In the genomic region with DNA sequence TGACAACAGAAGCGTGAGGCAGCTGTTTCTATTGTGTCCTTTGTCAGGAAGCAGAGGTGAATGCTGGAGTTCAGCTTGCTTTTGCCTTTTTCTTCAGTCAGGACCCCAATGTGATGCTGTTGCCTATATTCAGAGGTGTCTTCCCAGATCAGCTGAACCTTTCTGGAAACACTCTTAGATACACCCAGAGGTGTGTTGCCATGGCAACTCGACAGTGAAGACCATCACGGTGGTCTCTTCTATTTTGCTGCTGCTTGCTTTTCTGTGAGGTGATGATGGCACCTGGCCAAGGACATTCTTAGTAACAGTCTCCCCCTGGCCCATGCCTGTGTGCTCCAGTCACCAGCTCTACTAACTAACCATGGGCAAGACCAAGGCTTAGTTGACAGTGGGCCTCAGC, we compare ENCODE assay signal across 22 mouse cellular contexts. TPM values are rescaled to one million over a fixed set of nuclear protein-coding genes. Genes with fewer than 3 reads are reported as not detected.
A peak's percentile ranks its signal among the peaks of the same experiment; 100 is the strongest.
DNase-seq lines count a peak whose midpoint lies in the region; ATAC-seq lines count a peak whose summit lies in the region.
"Had no signal": no experiment of that assay in that cellular context is flagged by ENCODE, and none has a peak within 500 bp of the region (broad histone marks: within the 10 kb centered on the region; RNA-seq: fewer than 3 reads in every experiment).

No protein-coding gene starts in this region.

- 63% methylated on average over 3 of the region's 3 CpGs for WGBS in hindbrain, embryonic 16.5 days
- 79% methylated on average over 3 of the region's 3 CpGs for whole genome bisulfite sequencing in hindbrain, embryonic 10.5 days
- WGBS in lung, embryonic 15.5 days = 54% methylated on average over 3 of the region's 3 CpGs
- 70% methylated on average over 3 of the region's 3 CpGs for WGBS in neural tube, embryonic 15.5 days

- H3K4me2 ChIP-seq in hindbrain, embryonic 16.5 days (ENCODE audit: low read length) = no peak overlapping the region
- no peak overlapping the region for H3K4me2 ChIP-seq in lung, embryonic 15.5 days
- no peak overlapping the region for H3K4me2 ChIP-seq in neural tube, embryonic 15.5 days
- H3K4me2 ChIP-seq: embryonic facial prominence, embryonic 13.5 days; hindbrain, embryonic 14.5 days had no signal

- no peak overlapping the region for H3K27ac ChIP-seq in hindbrain, embryonic 16.5 days (ENCODE audit: low read depth, low read length)
- H3K27ac ChIP-seq in hindbrain, embryonic 10.5 days = no peak overlapping the region
- H3K27ac ChIP-seq in lung, embryonic 15.5 days = 0 out of 2 replicates have a peak overlapping the region, but pooled peaks have one; percentile 79
- H3K27ac ChIP-seq in neural tube, embryonic 15.5 days (replicated peaks) = no peak overlapping the region
- H3K27ac ChIP-seq: embryonic facial prominence, embryonic 13.5 days; hindbrain, embryonic 14.5 days; kidney, postnatal 0 days; layer of hippocampus, adult 2 months; liver, embryonic 14.5 days had no signal

- H3K4me3 ChIP-seq in hindbrain, embryonic 16.5 days (ENCODE audit: low read length) = no peak overlapping the region
- H3K4me3 ChIP-seq in hindbrain, embryonic 10.5 days = no peak overlapping the region
- H3K4me3 ChIP-seq in lung, embryonic 15.5 days = no peak overlapping the region
- no peak overlapping the region for H3K4me3 ChIP-seq in neural tube, embryonic 15.5 days (replicated peaks)
- H3K4me3 ChIP-seq: embryonic facial prominence, embryonic 13.5 days; layer of hippocampus, adult 2 months had no signal

- no peaks in the 10 kb centered on the region for H3K27me3 ChIP-seq in hindbrain, embryonic 16.5 days (replicated peaks; ENCODE audit: control insufficient read depth, insufficient read depth, low read length)
- H3K27me3 ChIP-seq in hindbrain, embryonic 10.5 days (ENCODE audit: insufficient read depth, poor library complexity, severe bottlenecking) = no peaks in the 10 kb centered on the region
- no peaks in the 10 kb centered on the region for H3K27me3 ChIP-seq in lung, embryonic 15.5 days
- no peaks in the 10 kb centered on the region for H3K27me3 ChIP-seq in neural tube, embryonic 15.5 days (replicated peaks)
- H3K27me3 ChIP-seq: embryonic facial prominence, embryonic 13.5 days had no signal

- H3K36me3 ChIP-seq in hindbrain, embryonic 16.5 days (ENCODE audit: control insufficient read depth, insufficient read depth, low read length) = no peaks in the 10 kb centered on the region
- peaks cover 8% of the 10 kb centered on the region; the same call in 1 of the 2 replicates for H3K36me3 ChIP-seq in hindbrain, embryonic 10.5 days
- H3K36me3 ChIP-seq in lung, embryonic 15.5 days = no peaks in the 10 kb centered on the region
- no peaks in the 10 kb centered on the region for H3K36me3 ChIP-seq in neural tube, embryonic 15.5 days
- H3K36me3 ChIP-seq: embryonic facial prominence, embryonic 13.5 days had no signal

- DNase-seq in hindbrain, embryonic 10.5 days (ENCODE audit: low spot score) = no peak
- no peak for DNase-seq in lung, postnatal 14 days
- no peak for DNase-seq in neural tube, embryonic 10.5 days (ENCODE audit: extremely low spot score, low spot score)
- DNase-seq in testis, postnatal 10 days (ENCODE audit: low spot score) = no peak
- DNase-seq in kidney, postnatal 10 days = no peak
- DNase-seq: adrenal gland, postnatal 10 days; cerebellum, adult 11 months; gastrocnemius, postnatal 25 days; heart, postnatal 10 days; kidney, adult 18-20 months; layer of hippocampus, postnatal 36 days; thymus, postnatal 25 days had no signal

- H3K9ac ChIP-seq in hindbrain, embryonic 16.5 days (ENCODE audit: low read depth, low read length) = no peak overlapping the region
- H3K9ac ChIP-seq in lung, embryonic 15.5 days = no peak overlapping the region
- H3K9ac ChIP-seq in neural tube, embryonic 15.5 days (replicated peaks) = no peak overlapping the region
- H3K9ac ChIP-seq: embryonic facial prominence, embryonic 13.5 days; hindbrain, embryonic 14.5 days; liver, embryonic 14.5 days had no signal

- H3K9me3 ChIP-seq in hindbrain, embryonic 16.5 days (ENCODE audit: control insufficient read depth, low read length) = no peaks in the 10 kb centered on the region
- no peaks in the 10 kb centered on the region for H3K9me3 ChIP-seq in hindbrain, embryonic 10.5 days
- H3K9me3 ChIP-seq in lung, embryonic 15.5 days = no peaks in the 10 kb centered on the region
- H3K9me3 ChIP-seq in neural tube, embryonic 15.5 days (replicated peaks) = no peaks in the 10 kb centered on the region
- H3K9me3 ChIP-seq: embryonic facial prominence, embryonic 13.5 days had no signal

- no peaks in the 10 kb centered on the region for H3K4me1 ChIP-seq in hindbrain, embryonic 16.5 days (ENCODE audit: control insufficient read depth, insufficient read depth, low read depth, low read length)
- peaks cover 17% of the 10 kb centered on the region for H3K4me1 ChIP-seq in hindbrain, embryonic 10.5 days (replicated peaks)
- H3K4me1 ChIP-seq in lung, embryonic 15.5 days = peaks cover 41% of the 10 kb centered on the region
- no peaks in the 10 kb centered on the region; the same call in 1 of the 2 replicates for H3K4me1 ChIP-seq in neural tube, embryonic 15.5 days

- ATAC-seq in hindbrain, embryonic 16.5 days = peak; percentile 42; the same call in 1 of the 2 replicates
- no peak for ATAC-seq in lung, embryonic 15.5 days (ENCODE audit: borderline replicate concordance, extremely low read depth, low FRiP score, low TSS enrichment)
- 0 out of 2 replicates have a peak, but pooled peaks have one; percentile 31 for ATAC-seq in neural tube, embryonic 15.5 days (ENCODE audit: low FRiP score)
- ATAC-seq: activated CD4-positive, CD25-positive, alpha-beta regulatory T cell, adult 4 months; forebrain, embryonic 14.5 days had no signal

RNA-seq across cellular contexts. Expression of a gene that starts 9.8 kb away (rescaled TPM):
- polyA plus RNA-seq in hindbrain, embryonic 16.5 days (2015; fragmentation: Nextera tagmentation; extraction: Ambion mirVana) = 1.4 and 1.7 TPM in 2 replicates
- 12.4 and 13.5 TPM in 2 replicates for polyA plus RNA-seq in hindbrain, embryonic 10.5 days (2016; fragmentation: Nextera tagmentation; extraction: Ambion mirVana)
- polyA plus RNA-seq in lung, embryonic 15.5 days (2015; fragmentation: Nextera tagmentation; extraction: Ambion mirVana) = 12.3 and 12.5 TPM in 2 replicates
- 1.5 and 4.2 TPM in 2 replicates for polyA plus RNA-seq in neural tube, embryonic 15.5 days (2015; fragmentation: Nextera tagmentation; extraction: Ambion mirVana)

RNA-seq across cellular contexts. Expression of a gene that starts 33.5 kb away (rescaled TPM):
- polyA plus RNA-seq in hindbrain, embryonic 16.5 days (2015; fragmentation: Nextera tagmentation; extraction: Ambion mirVana) = 12.1 and 12.6 TPM in 2 replicates
- polyA plus RNA-seq in hindbrain, embryonic 10.5 days (2016; fragmentation: Nextera tagmentation; extraction: Ambion mirVana) = 12.2 and 13.1 TPM in 2 replicates
- 12.0 and 13.1 TPM in 2 replicates for polyA plus RNA-seq in lung, embryonic 15.5 days (2015; fragmentation: Nextera tagmentation; extraction: Ambion mirVana)
- 11.3 and 11.9 TPM in 2 replicates for polyA plus RNA-seq in neural tube, embryonic 15.5 days (2015; fragmentation: Nextera tagmentation; extraction: Ambion mirVana)
